Mouse (Mus musculus) heart, adult 2 months (tissue): Measurements from ENCODE around the gene Cfap43. TPM values are rescaled to one million over a fixed set of nuclear protein-coding genes. Genes with fewer than 3 reads are reported as not detected.

Source experiments
- DNase-seq, 2 experiments: peaks; one replicate each; pipeline ENCODE4 v3.0.0; 2021
- H3K27ac ChIP-seq: fragments of 200-600 bp; 2 replicates; pipeline ENCODE4 v1.8.1; 2022
- H3K27me3 ChIP-seq: fragments of 200-500 bp; 2 replicates; pipeline ENCODE4 v1.6.1; 2012; ENCODE audit warnings: mild to moderate bottlenecking, low read length, inconsistent platforms, mixed read lengths; ENCODE audit not compliant: control insufficient read depth, insufficient read depth
- H3K36me3 ChIP-seq: fragments of 200-500 bp; 2 replicates; pipeline ENCODE4 v1.6.1; 2012; ENCODE audit warnings: low read length, inconsistent platforms; ENCODE audit not compliant: control insufficient read depth, insufficient read depth
- H3K4me1 ChIP-seq: fragments of 200-500 bp; 2 replicates; pipeline ENCODE4 v1.6.1; 2011; ENCODE audit warnings: low read length; ENCODE audit not compliant: control insufficient read depth, insufficient read depth
- H3K4me3 ChIP-seq: fragments of 200-600 bp; 2 replicates; pipeline ENCODE4 v1.8.1; 2022
- H3K79me2 ChIP-seq: fragments of 200-500 bp; replicated peaks from 2 replicates; pipeline ENCODE4 v1.6.1; 2012; ENCODE audit warnings: mild to moderate bottlenecking, inconsistent platforms, low read length, moderate library complexity, mixed read lengths; ENCODE audit not compliant: control insufficient read depth, insufficient read depth
- H3K9ac ChIP-seq: fragments of 200-500 bp; 2 replicates; pipeline ENCODE4 v1.6.1; 2012; ENCODE audit warnings: low read depth, mild to moderate bottlenecking, control low read depth, inconsistent platforms, low read length, mixed read lengths
- CTCF ChIP-seq: fragments of 200-600 bp; IDR thresholded peaks from 2 replicates; pipeline ENCODE4 v1.8.1; 2022; ENCODE audit warnings: antibody characterized with exemption, mild to moderate bottlenecking, moderate library complexity
- EP300 ChIP-seq: fragments of 200-500 bp; IDR thresholded peaks from 2 replicates; pipeline ENCODE4 v1.6.1; 2011; ENCODE audit warnings: low read depth, low read length, control low read depth; ENCODE audit not compliant: insufficient read depth
- POLR2A ChIP-seq: fragments of 200-500 bp; IDR thresholded peaks from 2 replicates; pipeline ENCODE4 v1.6.1; 2011; ENCODE audit warnings: mild to moderate bottlenecking, low read depth, low read length, control low read depth; ENCODE audit not compliant: insufficient read depth
- WGBS: fragments of 180-500 bp; shearing (Covaris S2); methylation state at CpG from one replicate; pipeline ENCODE4 v1.1.7; 2018; 5-methylcytosine and 5-hydroxymethylcytosine counted together
- intact Hi-C: fragments of 180-260 bp; cut with DNase I; formaldehyde crosslinking; loops from one replicate; pipeline ENCODE4 v1.15.1; 2025
- polyA plus RNA-seq: library from polyadenylated mRNA; depleted of rRNA; stranded (reverse); fragments of >200 nt; gene quantifications from 2 replicates; pipeline ENCODE4 v1.2.3, GENCODE M21; 2012
- total RNA-seq, 2 experiments: library from RNA; stranded (reverse); gene quantifications; 2 replicates each; pipeline ENCODE4 v1.2.3; 2021

Gene Cfap43
- total and polyA plus RNA-seq, 3 experiments: 0.86 TPM; not detected in 2

DNA sequence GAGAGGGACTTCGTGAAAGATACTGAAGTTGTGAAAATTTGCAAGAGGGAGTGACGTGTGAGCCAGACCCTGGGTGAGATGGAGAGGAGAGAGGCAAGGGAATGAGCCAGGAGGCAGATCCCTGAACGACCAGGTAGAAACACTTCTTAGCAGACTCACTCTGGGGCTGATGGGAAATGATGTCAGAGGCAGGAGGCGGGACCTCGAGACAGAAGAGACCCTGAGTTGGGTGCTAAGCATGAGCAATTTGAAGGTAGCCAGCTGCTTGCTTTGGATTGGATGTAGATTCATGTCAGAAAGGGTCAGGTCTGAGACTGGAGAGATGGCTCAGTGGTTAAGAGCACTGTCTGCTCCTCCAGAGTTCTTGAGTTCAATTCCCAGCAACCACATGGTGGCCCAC is 104.4 kb downstream of the Cfap43 start:
- WGBS: 81% methylated on average over 5 of the region's 5 CpGs
- TF ChIP-seq EP300: no peak
- TF ChIP-seq CTCF: no peak
- TF ChIP-seq POLR2A: no peak

DNA sequence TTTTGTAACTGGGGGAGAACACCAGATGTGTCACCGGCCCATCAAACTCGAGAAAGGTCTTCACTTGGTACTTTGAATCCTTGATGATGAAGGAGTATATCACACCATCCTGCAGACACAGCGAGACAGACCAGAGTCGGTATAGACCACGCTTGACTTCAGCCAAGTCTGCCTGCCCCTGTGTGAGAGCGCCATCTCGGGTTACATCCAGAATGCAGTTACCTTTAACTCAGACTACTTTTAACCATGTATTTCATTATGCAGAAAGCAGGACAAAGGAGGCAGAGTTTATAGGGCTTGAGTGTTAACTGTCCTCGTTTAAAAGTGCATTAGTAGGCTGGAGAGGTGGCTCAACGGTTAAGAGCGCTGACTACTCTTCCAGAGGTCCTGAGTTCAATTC is 107.0 kb downstream of the Cfap43 start:
- no peaks in the 10 kb centered on the region for H3K4me1 ChIP-seq
- no peaks in the 10 kb centered on the region for H3K79me2 ChIP-seq
- TF ChIP-seq EP300 (no peak), CTCF (no peak), POLR2A (no peak)
- no peak overlapping the region for H3K27ac ChIP-seq
- H3K9ac ChIP-seq: no peak overlapping the region
- H3K36me3 ChIP-seq: no peaks in the 10 kb centered on the region
- H3K27me3 ChIP-seq: no peaks in the 10 kb centered on the region
- WGBS: 69% methylated on average over 10 of the region's 10 CpGs
- no peak overlapping the region for H3K4me3 ChIP-seq
- intact Hi-C loops: no loop called here
- no peak for DNase-seq

More for the DNA sequence above, 104.4 kb downstream of the Cfap43 start:
- no peaks in the 10 kb centered on the region for H3K27me3 ChIP-seq
- no peak overlapping the region for H3K9ac ChIP-seq
- DNase-seq: no peak
- H3K79me2 ChIP-seq: no peaks in the 10 kb centered on the region
- no peak overlapping the region for H3K27ac ChIP-seq
- intact Hi-C loops: no loop called here
- H3K4me1 ChIP-seq: no peaks in the 10 kb centered on the region
- H3K4me3 ChIP-seq: no peak overlapping the region
- no peaks in the 10 kb centered on the region for H3K36me3 ChIP-seq

DNA sequence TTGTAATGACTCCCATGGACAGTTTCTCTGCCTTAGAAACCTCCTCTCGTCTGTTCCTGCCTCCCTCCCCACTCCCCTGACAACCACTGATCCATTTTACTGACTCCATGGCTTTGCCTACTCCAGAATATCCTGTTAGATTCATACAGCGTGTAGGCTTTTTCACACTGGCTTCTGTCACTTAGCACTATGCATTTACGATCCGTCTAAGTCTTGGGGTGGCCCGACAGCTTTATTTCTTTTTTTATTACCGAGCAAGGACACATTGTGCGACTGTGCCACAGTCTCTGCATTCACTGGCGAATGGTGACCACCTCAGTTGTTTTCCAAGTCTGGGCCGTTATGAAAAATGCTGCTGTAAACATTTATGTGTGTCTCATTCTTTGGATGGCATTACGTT is 120.5 kb downstream of the Cfap43 start:
- Histone ChIP-seq H3K79me2 (no peaks in the 10 kb centered on the region), H3K9ac (no peak overlapping the region), H3K36me3 (no peaks in the 10 kb centered on the region), H3K27ac (no peak overlapping the region), H3K4me1 (no peaks in the 10 kb centered on the region), H3K4me3 (no peak overlapping the region), H3K27me3 (no peaks in the 10 kb centered on the region)
- 80% methylated on average over 10 of the region's 10 CpGs for WGBS
- no peak for TF ChIP-seq POLR2A
- no peak for TF ChIP-seq CTCF
- TF ChIP-seq EP300: no peak
- intact Hi-C loops: no loop called here
- DNase-seq: no peak

DNA sequence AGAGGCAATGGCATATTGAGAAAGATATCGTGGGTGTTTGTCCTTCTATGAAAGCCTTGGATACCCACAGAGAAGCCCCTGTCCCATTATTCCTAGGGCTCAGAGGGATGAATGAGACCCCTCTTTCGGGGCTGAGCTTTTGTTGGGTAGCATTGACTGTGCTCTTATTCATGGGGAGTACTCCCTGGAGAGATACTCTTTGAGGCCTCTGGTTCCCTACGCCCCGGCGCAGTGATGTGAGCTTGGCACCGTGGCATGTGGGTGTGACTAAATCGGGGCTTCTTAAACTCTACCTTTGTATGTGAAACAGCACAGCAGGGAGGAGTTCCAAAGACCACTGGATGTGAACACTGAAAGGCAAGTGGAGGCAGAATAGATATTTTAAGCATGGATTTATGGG is 122.4 kb downstream of the Cfap43 start:
- Histone ChIP-seq H3K4me1 (no peaks in the 10 kb centered on the region), H3K27me3 (no peaks in the 10 kb centered on the region), H3K36me3 (no peaks in the 10 kb centered on the region), H3K9ac (no peak overlapping the region), H3K4me3 (no peak overlapping the region), H3K79me2 (no peaks in the 10 kb centered on the region), H3K27ac (no peak overlapping the region)
- intact Hi-C loops: no loop called here
- WGBS: 79% methylated on average over 7 of the region's 7 CpGs
- DNase-seq: no peak
- TF ChIP-seq EP300 (no peak), CTCF (no peak), POLR2A (no peak)

DNA sequence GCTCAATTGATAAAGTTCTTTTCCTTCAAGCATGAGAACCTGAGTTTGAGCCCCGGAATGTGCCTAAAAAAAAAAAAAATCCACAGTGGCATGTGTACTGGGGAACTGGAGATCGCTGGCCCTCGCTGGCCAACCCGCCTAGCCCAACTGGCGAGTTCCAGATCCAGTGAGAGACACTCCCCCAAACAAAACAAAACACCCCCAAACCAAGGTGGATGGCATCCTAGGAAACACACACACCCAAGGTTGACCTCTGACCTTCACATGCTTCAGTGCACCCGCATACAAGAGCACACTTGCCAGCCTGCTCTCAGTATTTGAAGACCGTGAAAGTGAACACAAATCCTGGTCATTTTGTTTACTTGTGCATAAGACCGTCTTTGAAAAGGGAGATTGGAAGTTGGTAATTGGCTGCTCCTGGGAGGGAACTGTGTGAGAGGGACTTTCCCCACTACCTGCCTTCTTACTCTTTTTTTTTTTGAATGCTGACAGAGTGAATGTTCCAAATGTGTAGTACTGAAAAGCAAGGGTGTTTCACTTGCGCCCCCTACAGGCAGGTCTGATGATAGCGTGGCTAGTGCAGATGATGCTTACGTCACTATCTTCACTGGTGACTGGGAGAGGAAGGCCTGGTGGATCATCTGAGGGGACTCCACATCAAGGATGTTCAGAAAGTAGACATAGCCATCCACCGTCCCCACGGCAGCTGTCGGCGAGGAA is 123.9 kb downstream of the Cfap43 start:
- Histone ChIP-seq H3K27ac (no peak overlapping the region), H3K4me3 (no peak overlapping the region), H3K9ac (no peak overlapping the region), H3K4me1 (no peaks in the 10 kb centered on the region), H3K79me2 (no peaks in the 10 kb centered on the region), H3K27me3 (no peaks in the 10 kb centered on the region), H3K36me3 (no peaks in the 10 kb centered on the region)
- TF ChIP-seq EP300: 0 out of 2 replicates have a peak, but pooled peaks have one; percentile 27
- peak; percentile 81 for TF ChIP-seq CTCF
- no peak for TF ChIP-seq POLR2A
- peak; percentile 61 to 73 for DNase-seq
- WGBS: 59% methylated on average over 15 of the region's 15 CpGs
- intact Hi-C loops: loop anchor here (1.0 to 2.0 kb wide), 2 partner anchors 136 to 286 kb away; no protein-coding TSS in a partner anchor

DNA sequence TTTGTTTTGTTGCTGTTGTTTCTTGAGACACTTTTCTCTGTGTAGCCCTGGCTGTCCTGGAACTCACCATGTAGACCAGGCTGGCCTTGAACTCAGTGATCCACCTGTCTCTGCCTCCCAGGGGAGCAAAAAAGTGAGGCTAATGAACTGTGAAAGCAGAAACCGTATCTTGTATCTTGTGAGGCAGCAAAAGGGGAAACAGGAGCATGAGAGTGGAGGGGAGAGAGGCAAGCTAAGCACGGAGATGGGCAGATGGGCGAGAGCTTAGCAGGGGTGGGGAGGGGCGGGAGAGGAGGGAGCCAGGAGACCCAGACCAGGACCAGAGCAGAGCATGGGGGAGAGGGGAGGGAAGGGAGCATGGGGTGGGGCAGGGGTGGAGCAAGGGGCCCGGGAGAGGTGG is 124.8 kb downstream of the Cfap43 start:
- no peak overlapping the region for H3K27ac ChIP-seq
- WGBS: 53% methylated on average over 5 of the region's 5 CpGs
- DNase-seq: no peak
- H3K4me1 ChIP-seq: no peaks in the 10 kb centered on the region
- no peaks in the 10 kb centered on the region for H3K36me3 ChIP-seq
- H3K9ac ChIP-seq: no peak overlapping the region
- H3K4me3 ChIP-seq: no peak overlapping the region
- intact Hi-C loops: loop anchor here (2.0 kb wide), 1 partner anchor 286 kb away; no protein-coding TSS in a partner anchor
- no peaks in the 10 kb centered on the region for H3K79me2 ChIP-seq
- no peak for TF ChIP-seq CTCF
- TF ChIP-seq POLR2A: no peak
- TF ChIP-seq EP300: no peak
- no peaks in the 10 kb centered on the region for H3K27me3 ChIP-seq
